Mouse (Mus musculus) cerebellum, adult 2 months (tissue): ENCODE results near the gene Erp27.

Experiments used
- CTCF ChIP-seq: fragments of 200-500 bp; IDR thresholded peaks from 2 replicates; pipeline ENCODE4 v1.5.1; 2011; ENCODE audit warnings: low read depth, mild to moderate bottlenecking, control low read depth, low read length, moderate library complexity, borderline replicate concordance; ENCODE audit not compliant: insufficient read depth
- POLR2A ChIP-seq: fragments of 200-500 bp; IDR thresholded peaks from 2 replicates; pipeline ENCODE4 v1.6.1; 2011; ENCODE audit warnings: low read length, control low read depth, borderline replicate concordance; ENCODE audit not compliant: insufficient read depth

- TF ChIP-seq CTCF: peak; percentile 19; the same call in 1 of the 2 replicates
- no peak for TF ChIP-seq POLR2A
Observed at GRCm38 (mm10) chr6:136861020-136861419, 61.0 kb downstream of the Erp27 start.
